Mouse (Mus musculus): ENCODE data around the gene Pnkd.
A peak's percentile ranks its signal among the peaks of the same experiment; 100 is the strongest.
"Not testable (repeated sequence)": the region's sequence is repeated elsewhere in the genome, so short reads cannot be mapped to it uniquely, and the experiment has no call there.

Pnkd gene

GRCm38 (mm10) chr1:74335436-74336170 lies 50.9 kb downstream of the Pnkd start:
- Histone ChIP-seq H3K4me1 (replicated peaks; ENCODE audit: low read depth, low read length) (peaks cover 74% of the 10 kb centered on the region), H3K4me3 (replicated peaks; ENCODE audit: low read length) (no peak overlapping the region), H3K9me3 (ENCODE audit: low read length) (no peaks in the 10 kb centered on the region), H3K36me3 (ENCODE audit: insufficient read depth, low read length) (peaks cover 6% of the 10 kb centered on the region; the same call in 1 of the 2 replicates), H3K27me3 (ENCODE audit: insufficient read depth, low read length) (peaks cover 23% of the 10 kb centered on the region)
- TF ChIP-seq NANOG (IDR thresholded peaks at IDR 0.05; ENCODE audit: borderline replicate concordance, low read length): no peak
- TF ChIP-seq POU5F1 (IDR thresholded peaks at IDR 0.05; ENCODE audit: borderline replicate concordance, low read length): no peak
- TF ChIP-seq CTCF (conservative IDR thresholded peaks at IDR 0.05; ENCODE audit: low read length): no peak

DNA sequence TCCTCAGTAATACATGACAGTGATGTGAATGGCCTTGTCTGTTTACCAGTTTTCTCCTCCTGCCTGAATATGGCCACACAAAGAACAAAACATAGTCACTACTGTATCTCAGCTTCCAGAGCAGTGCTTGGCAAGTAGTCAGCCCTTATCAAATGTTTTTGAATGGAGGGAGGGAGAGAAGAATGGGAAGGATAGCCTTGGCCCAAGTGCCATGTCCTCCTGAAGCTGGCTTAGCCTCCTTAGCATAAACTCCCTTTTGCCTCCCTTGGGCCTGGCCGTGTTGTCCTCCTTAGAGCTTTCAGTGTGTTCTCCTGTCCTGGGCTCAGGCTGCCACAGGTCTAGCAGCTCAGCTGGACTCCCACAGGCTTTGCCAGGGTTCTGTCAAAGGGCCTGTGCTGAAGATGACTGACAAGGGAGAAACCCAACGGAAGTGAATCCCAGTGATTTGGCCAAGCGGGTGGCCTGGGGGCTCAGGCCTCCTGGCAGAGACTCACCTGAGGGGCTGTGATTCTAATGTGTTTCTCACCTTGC lies 52.6 kb downstream of the Pnkd start:
- H3K9me3 ChIP-seq (ENCODE audit: low read length): 0 out of 2 replicates have a peak, but pooled peaks cover 3% of the 10 kb centered on the region
- TF ChIP-seq NANOG (IDR thresholded peaks at IDR 0.05; ENCODE audit: borderline replicate concordance, low read length) (no peak), CTCF (conservative IDR thresholded peaks at IDR 0.05; ENCODE audit: low read length) (no peak)
- H3K27me3 ChIP-seq (ENCODE audit: insufficient read depth, low read length): peaks cover 13% of the 10 kb centered on the region
- peaks cover 6% of the 10 kb centered on the region; the same call in 1 of the 2 replicates for H3K36me3 ChIP-seq (ENCODE audit: insufficient read depth, low read length)
- peaks cover 63% of the 10 kb centered on the region for H3K4me1 ChIP-seq (replicated peaks; ENCODE audit: low read depth, low read length)
- peak overlapping the region; percentile 35; the same call in 1 of the 2 replicates for H3K4me3 ChIP-seq (replicated peaks; ENCODE audit: low read length)

- H3K27me3 ChIP-seq (ENCODE audit: insufficient read depth, low read length): peaks cover 11% of the 10 kb centered on the region
- H3K4me3 ChIP-seq (replicated peaks; ENCODE audit: low read length): no peak overlapping the region
- peaks cover 68% of the 10 kb centered on the region for H3K4me1 ChIP-seq (replicated peaks; ENCODE audit: low read depth, low read length)
- TF ChIP-seq NANOG (IDR thresholded peaks at IDR 0.05; ENCODE audit: borderline replicate concordance, low read length) (no peak), POU5F1 (IDR thresholded peaks at IDR 0.05; ENCODE audit: borderline replicate concordance, low read length) (no peak), CTCF (conservative IDR thresholded peaks at IDR 0.05; ENCODE audit: low read length) (no peak)
- 0 out of 2 replicates have a peak, but pooled peaks cover 3% of the 10 kb centered on the region for H3K9me3 ChIP-seq (ENCODE audit: low read length)
- peaks cover 6% of the 10 kb centered on the region; the same call in 1 of the 2 replicates for H3K36me3 ChIP-seq (ENCODE audit: insufficient read depth, low read length)
These were observed 53.3 kb downstream of the Pnkd start for GRCm38 (mm10) chr1:74338013-74338412.

- TF ChIP-seq NANOG (IDR thresholded peaks at IDR 0.05; ENCODE audit: borderline replicate concordance, low read length): no peak
- TF ChIP-seq POU5F1 (IDR thresholded peaks at IDR 0.05; ENCODE audit: borderline replicate concordance, low read length): no peak
- no peak for TF ChIP-seq CTCF (conservative IDR thresholded peaks at IDR 0.05; ENCODE audit: low read length)
- H3K27me3 ChIP-seq (ENCODE audit: insufficient read depth, low read length): peaks cover 5% of the 10 kb centered on the region
- H3K9me3 ChIP-seq (ENCODE audit: low read length): 0 out of 2 replicates have a peak, but pooled peaks cover 3% of the 10 kb centered on the region
- H3K4me3 ChIP-seq (replicated peaks; ENCODE audit: low read length): no peak overlapping the region
- H3K36me3 ChIP-seq (ENCODE audit: insufficient read depth, low read length): peaks cover 6% of the 10 kb centered on the region; the same call in 1 of the 2 replicates
- peaks cover 68% of the 10 kb centered on the region for H3K4me1 ChIP-seq (replicated peaks; ENCODE audit: low read depth, low read length)
These were observed 53.9 kb downstream of the Pnkd start for GRCm38 (mm10) chr1:74338626-74339025.

- H3K27me3 ChIP-seq (ENCODE audit: insufficient read depth, low read length): no peaks in the 10 kb centered on the region
- 0 out of 2 replicates have a peak overlapping the region, but pooled peaks have one; percentile 13 for H3K4me3 ChIP-seq (replicated peaks; ENCODE audit: low read length)
These were observed 55.2 kb downstream of the Pnkd start for GRCm38 (mm10) chr1:74339917-74340316.

GRCm38 (mm10) chr1:74340361-74340764 lies 55.6 kb downstream of the Pnkd start:
- TF ChIP-seq POU5F1 (IDR thresholded peaks at IDR 0.05; ENCODE audit: borderline replicate concordance, low read length): no peak
- no peak for TF ChIP-seq NANOG (IDR thresholded peaks at IDR 0.05; ENCODE audit: borderline replicate concordance, low read length)
- TF ChIP-seq CTCF (conservative IDR thresholded peaks at IDR 0.05; ENCODE audit: low read length): no peak
- Histone ChIP-seq H3K4me1 (replicated peaks; ENCODE audit: low read depth, low read length) (peaks cover 63% of the 10 kb centered on the region), H3K9me3 (ENCODE audit: low read length) (0 out of 2 replicates have a peak, but pooled peaks cover 3% of the 10 kb centered on the region), H3K36me3 (ENCODE audit: insufficient read depth, low read length) (peaks cover 6% of the 10 kb centered on the region; the same call in 1 of the 2 replicates), H3K27me3 (ENCODE audit: insufficient read depth, low read length) (no peaks in the 10 kb centered on the region), H3K4me3 (replicated peaks; ENCODE audit: low read length) (0 out of 2 replicates have a peak overlapping the region, but pooled peaks have one; percentile 13)

More at GRCm38 (mm10) chr1:74339917-74340316, 55.2 kb downstream of the Pnkd start:
- H3K36me3 ChIP-seq (ENCODE audit: insufficient read depth, low read length): peaks cover 6% of the 10 kb centered on the region; the same call in 1 of the 2 replicates
- peaks cover 67% of the 10 kb centered on the region for H3K4me1 ChIP-seq (replicated peaks; ENCODE audit: low read depth, low read length)
- 0 out of 2 replicates have a peak, but pooled peaks cover 3% of the 10 kb centered on the region for H3K9me3 ChIP-seq (ENCODE audit: low read length)
- no peak for TF ChIP-seq POU5F1 (IDR thresholded peaks at IDR 0.05; ENCODE audit: borderline replicate concordance, low read length)
- no peak for TF ChIP-seq NANOG (IDR thresholded peaks at IDR 0.05; ENCODE audit: borderline replicate concordance, low read length)
- TF ChIP-seq CTCF (conservative IDR thresholded peaks at IDR 0.05; ENCODE audit: low read length): no peak

DNA sequence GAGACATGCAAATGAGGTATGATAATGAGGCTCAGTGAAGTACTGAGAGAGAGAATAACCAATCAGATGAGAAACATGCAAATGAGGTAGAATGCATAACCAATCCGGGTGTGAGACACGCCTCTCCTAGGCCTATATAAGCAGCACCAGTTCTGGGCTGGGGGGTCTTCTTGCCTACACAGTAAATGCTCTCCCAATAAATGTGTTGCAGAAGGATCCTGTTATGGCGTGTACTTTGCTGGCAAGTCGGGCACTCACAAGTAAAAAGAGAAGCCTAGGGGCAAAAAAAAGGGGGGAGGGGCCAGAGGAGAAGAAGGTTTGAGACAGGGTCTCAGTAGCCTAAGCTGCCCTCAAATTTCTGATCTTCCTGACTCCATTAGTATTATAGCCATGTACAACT lies 56.3 kb downstream of the Pnkd start:
- H3K4me1 ChIP-seq (replicated peaks; ENCODE audit: low read depth, low read length): peaks cover 56% of the 10 kb centered on the region
- H3K9me3 ChIP-seq (ENCODE audit: low read length); H3K36me3 ChIP-seq (ENCODE audit: insufficient read depth, low read length); H3K4me3 ChIP-seq (replicated peaks; ENCODE audit: low read length); H3K27me3 ChIP-seq (ENCODE audit: insufficient read depth, low read length): not testable (repeated sequence)

- TF ChIP-seq CTCF (conservative IDR thresholded peaks at IDR 0.05; ENCODE audit: low read length): no peak
- no peak for TF ChIP-seq NANOG (IDR thresholded peaks at IDR 0.05; ENCODE audit: borderline replicate concordance, low read length)
- TF ChIP-seq POU5F1 (IDR thresholded peaks at IDR 0.05; ENCODE audit: borderline replicate concordance, low read length): no peak
- H3K4me1 ChIP-seq (replicated peaks; ENCODE audit: low read depth, low read length): peaks cover 51% of the 10 kb centered on the region
- H3K36me3 ChIP-seq (ENCODE audit: insufficient read depth, low read length): no peaks in the 10 kb centered on the region; the same call in 1 of the 2 replicates
- H3K27me3 ChIP-seq (ENCODE audit: insufficient read depth, low read length): no peaks in the 10 kb centered on the region
- 0 out of 2 replicates have a peak, but pooled peaks cover 3% of the 10 kb centered on the region for H3K9me3 ChIP-seq (ENCODE audit: low read length)
- H3K4me3 ChIP-seq (replicated peaks; ENCODE audit: low read length): no peak overlapping the region
These were observed 57.2 kb downstream of the Pnkd start for GRCm38 (mm10) chr1:74341898-74342297.

Measured in E14TG2a.4 (cell line).